Mouse (Mus musculus): ENCODE results near the gene Prkch.

- TF ChIP-seq POLR2A (IDR thresholded peaks at IDR 0.05; ENCODE audit: low read depth, low read length) (no peak), CTCF (IDR thresholded peaks at IDR 0.05; ENCODE audit: extremely low read depth, insufficient read depth, insufficient read length, insufficient replicate concordance) (no peak)
These were observed 237.7 kb downstream of the Prkch start for GRCm38 (mm10) chr12:73822331-73822730.

All from spleen, adult 2 months (tissue).